Mouse (Mus musculus): Measurements from ENCODE around the gene Gm4881. TPM values are rescaled to one million over a fixed set of nuclear protein-coding genes. Genes with fewer than 3 reads are reported as not detected.

The Gm4881 gene
- polyA plus RNA-seq, 1 experiment from 2014 or later = 1.3 TPM

DNA sequence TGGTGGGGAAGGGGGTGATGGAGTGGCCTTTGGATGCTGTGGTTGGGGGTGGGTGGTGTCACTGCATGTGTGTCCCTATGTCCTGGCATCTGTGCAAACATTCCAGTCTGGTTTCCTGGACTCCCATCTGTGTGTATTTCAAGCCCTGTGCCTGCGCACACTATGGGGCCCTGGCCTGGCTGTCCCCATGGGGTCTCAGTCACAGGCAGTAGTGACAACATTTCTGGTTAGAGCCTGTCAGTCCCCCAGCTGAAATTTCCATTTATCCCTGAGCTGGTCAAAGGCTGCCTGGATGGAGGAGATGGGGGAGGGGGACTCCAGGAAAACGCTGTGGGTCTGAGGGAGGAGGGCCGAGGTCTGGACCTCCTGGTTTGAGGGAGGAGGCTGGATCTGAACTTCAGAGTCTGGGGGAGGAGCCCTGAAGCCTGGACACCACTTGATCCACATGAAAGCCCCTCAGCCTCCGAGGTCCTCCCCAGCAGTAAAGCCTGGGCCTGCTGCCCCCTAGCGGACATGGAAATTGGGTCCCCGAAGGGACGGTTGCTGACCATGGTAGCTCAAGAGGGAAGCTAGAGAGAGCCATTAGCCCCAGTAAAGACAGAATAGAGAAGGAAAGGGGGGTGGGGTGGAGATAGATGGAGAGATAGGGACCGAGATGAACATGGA lies 5.8 kb upstream of the Gm4881 start:
- Histone ChIP-seq H3K9ac (replicated peaks) (no peak overlapping the region), H3K4me2 (replicated peaks) (no peak overlapping the region), H3K27me3 (peaks cover 85% of the 10 kb centered on the region), H3K36me3 (no peaks in the 10 kb centered on the region), H3K9me3 (no peaks in the 10 kb centered on the region), H3K27ac (replicated peaks) (no peak overlapping the region), H3K4me3 (no peak overlapping the region), H3K4me1 (peaks cover 26% of the 10 kb centered on the region)
- 0 out of 2 replicates have a peak, but pooled peaks have one; percentile 19 for ATAC-seq (replicated peaks)
- 2% methylated on average over 8 of the region's 8 CpGs for WGBS

DNA sequence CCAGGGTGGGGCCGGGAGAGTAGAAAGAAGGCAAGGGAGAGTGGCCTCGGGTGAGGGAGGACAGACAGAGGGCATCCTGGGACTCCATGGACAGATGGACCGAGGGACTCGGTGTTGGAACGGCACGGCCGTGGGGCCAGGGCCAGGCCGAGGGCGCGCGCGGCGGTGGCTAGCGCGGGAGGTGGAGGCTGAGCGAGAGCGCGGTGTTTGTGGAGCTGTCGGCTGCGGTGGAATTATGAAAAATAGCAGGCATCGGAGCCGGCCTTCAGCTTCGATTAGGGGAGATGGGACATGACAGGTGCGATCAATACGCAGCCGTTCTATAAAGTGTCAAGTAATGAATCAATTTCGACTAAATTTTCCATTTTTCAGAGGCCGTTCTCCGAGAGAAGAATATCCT lies 4.5 kb upstream of the Gm4881 start:
- ATAC-seq (replicated peaks) = no peak
- peaks cover 23% of the 10 kb centered on the region for H3K4me1 ChIP-seq
- H3K9ac ChIP-seq (replicated peaks) = peak overlapping the region; percentile 29; the same call in 1 of the 2 replicates
- H3K36me3 ChIP-seq = no peaks in the 10 kb centered on the region
- no peaks in the 10 kb centered on the region for H3K9me3 ChIP-seq
- no peak overlapping the region for H3K27ac ChIP-seq (replicated peaks)
- 1% methylated on average over 29 of the region's 29 CpGs for WGBS
- peak overlapping the region; percentile 26; the same call in 1 of the 2 replicates for H3K4me2 ChIP-seq (replicated peaks)
- H3K27me3 ChIP-seq = peaks cover 95% of the 10 kb centered on the region
- H3K4me3 ChIP-seq = peak overlapping the region; percentile 22

DNA sequence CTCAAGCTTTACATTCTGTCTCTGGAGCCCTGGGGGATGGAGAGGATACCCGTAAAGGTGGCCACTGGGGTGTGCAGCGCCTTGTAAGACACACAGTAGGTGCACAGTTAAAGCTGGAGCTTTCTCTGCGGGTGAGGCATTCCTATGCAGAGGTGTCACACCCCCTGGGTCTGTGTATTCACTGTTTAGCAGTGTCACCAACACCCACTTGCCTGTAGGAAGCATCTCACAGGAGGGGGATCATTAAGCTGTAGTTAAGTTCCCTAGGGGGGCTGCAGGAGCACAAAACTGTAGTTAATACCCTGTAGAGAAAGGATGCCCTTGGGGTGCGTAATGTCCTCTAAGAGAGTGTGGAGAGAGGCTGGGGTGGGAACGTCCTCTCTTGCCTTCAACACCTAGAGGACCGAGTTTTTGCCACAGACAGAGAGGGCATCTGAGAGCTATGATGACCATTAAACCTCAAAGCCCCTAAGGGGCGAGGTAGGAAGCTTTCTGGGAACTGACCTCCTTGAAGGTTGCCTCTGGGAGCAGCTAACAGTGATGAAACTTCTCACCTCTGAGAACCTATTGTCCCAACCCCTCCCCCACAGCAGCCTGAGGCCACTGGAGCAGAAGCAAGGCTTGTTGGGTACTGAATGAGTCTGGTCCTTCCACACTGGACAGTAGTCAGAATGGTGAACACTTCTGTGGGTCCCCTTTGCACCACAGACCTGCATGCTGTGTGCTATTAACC lies 3.2 kb upstream of the Gm4881 start:
- no peak overlapping the region for H3K27ac ChIP-seq (replicated peaks)
- 6% methylated on average over 7 of the region's 7 CpGs for WGBS
- no peak overlapping the region for H3K4me2 ChIP-seq (replicated peaks)
- no peak for ATAC-seq (replicated peaks)
- no peak overlapping the region for H3K9ac ChIP-seq (replicated peaks)
- H3K27me3 ChIP-seq = peaks cover 97% of the 10 kb centered on the region
- no peak overlapping the region for H3K4me3 ChIP-seq
- peaks cover 26% of the 10 kb centered on the region for H3K4me1 ChIP-seq
- no peaks in the 10 kb centered on the region for H3K9me3 ChIP-seq
- no peaks in the 10 kb centered on the region for H3K36me3 ChIP-seq

DNA sequence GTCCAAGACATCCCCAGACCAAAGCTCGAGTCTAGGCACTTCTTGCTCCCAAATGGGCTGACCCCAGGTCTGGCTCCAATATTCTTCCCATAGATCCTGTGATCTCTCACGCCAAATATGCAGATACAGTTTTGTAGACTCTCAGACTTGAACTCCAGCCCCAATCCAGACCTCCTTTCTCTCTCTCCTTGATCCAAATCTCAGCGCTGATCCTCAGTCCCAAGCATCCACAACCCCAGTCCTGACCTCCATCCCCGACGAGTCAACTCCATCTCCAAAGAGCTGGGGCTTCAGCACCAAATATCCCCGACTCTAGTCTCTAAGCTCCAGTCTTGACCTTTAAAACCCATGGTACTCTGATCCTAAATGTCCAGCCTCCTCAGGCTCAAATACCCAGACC lies 653 bp downstream of the Gm4881 start:
- WGBS = 9% methylated on average over 6 of the region's 6 CpGs
- no peak overlapping the region; the same call in 1 of the 2 replicates for H3K4me3 ChIP-seq
- H3K4me2 ChIP-seq (replicated peaks) = no peak overlapping the region
- H3K27me3 ChIP-seq = peaks cover 83% of the 10 kb centered on the region
- no peak overlapping the region for H3K27ac ChIP-seq (replicated peaks)
- H3K9me3 ChIP-seq = no peaks in the 10 kb centered on the region
- H3K9ac ChIP-seq (replicated peaks) = no peak overlapping the region
- ATAC-seq (replicated peaks) = no peak
- peaks cover 13% of the 10 kb centered on the region for H3K4me1 ChIP-seq
- H3K36me3 ChIP-seq = no peaks in the 10 kb centered on the region

GRCm38 (mm10) chr7:24931651-24932050 lies 12.6 kb downstream of the Gm4881 start:
- H3K27me3 ChIP-seq = peaks cover 67% of the 10 kb centered on the region
- 1% methylated on average over 15 of the region's 15 CpGs for WGBS
- no peak overlapping the region for H3K27ac ChIP-seq (replicated peaks)
- no peaks in the 10 kb centered on the region for H3K9me3 ChIP-seq
- no peak for ATAC-seq (replicated peaks)
- no peak overlapping the region for H3K4me3 ChIP-seq
- no peak overlapping the region for H3K9ac ChIP-seq (replicated peaks)
- H3K4me2 ChIP-seq (replicated peaks) = no peak overlapping the region
- peaks cover 3% of the 10 kb centered on the region; the same call in 1 of the 2 replicates for H3K36me3 ChIP-seq
- peaks cover 19% of the 10 kb centered on the region for H3K4me1 ChIP-seq

GRCm38 (mm10) chr7:24930475-24930874 lies 13.8 kb downstream of the Gm4881 start:
- WGBS = 51% methylated on average over 6 of the region's 6 CpGs
- H3K4me3 ChIP-seq = no peak overlapping the region
- no peak for ATAC-seq (replicated peaks)
- no peak overlapping the region for H3K9ac ChIP-seq (replicated peaks)
- no peaks in the 10 kb centered on the region for H3K9me3 ChIP-seq
- H3K36me3 ChIP-seq = peaks cover 13% of the 10 kb centered on the region
- no peak overlapping the region for H3K27ac ChIP-seq (replicated peaks)
- H3K4me1 ChIP-seq = peaks cover 19% of the 10 kb centered on the region
- peaks cover 61% of the 10 kb centered on the region for H3K27me3 ChIP-seq
- H3K4me2 ChIP-seq (replicated peaks) = no peak overlapping the region

DNA sequence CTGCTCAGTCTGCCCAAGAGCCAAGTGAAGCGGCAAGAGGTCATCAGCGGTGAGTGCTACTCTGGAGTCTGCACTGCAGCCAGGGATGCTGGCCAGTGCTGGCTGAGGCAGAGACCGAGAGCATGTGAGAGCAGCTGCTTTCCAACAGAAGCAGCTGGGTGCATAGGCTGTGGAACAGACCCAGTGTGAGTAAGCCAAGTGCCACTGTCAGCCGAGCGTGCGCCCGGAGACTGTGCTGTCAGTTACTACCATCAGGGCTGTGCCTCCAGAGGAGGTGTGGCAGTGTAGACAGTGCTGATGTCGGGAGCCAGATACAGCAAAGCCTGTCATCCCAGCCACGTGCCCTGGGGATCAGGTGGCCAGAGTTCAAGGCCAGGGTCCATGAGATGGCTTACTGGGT lies 24.6 kb downstream of the Gm4881 start:
- H3K27ac ChIP-seq (replicated peaks) = no peak overlapping the region
- no peaks in the 10 kb centered on the region for H3K27me3 ChIP-seq
- H3K36me3 ChIP-seq = peaks cover 72% of the 10 kb centered on the region
- no peak overlapping the region for H3K4me2 ChIP-seq (replicated peaks)
- H3K4me3 ChIP-seq = no peak overlapping the region
- no peak for ATAC-seq (replicated peaks)
- H3K9ac ChIP-seq (replicated peaks) = no peak overlapping the region
- no peaks in the 10 kb centered on the region for H3K4me1 ChIP-seq
- H3K9me3 ChIP-seq = no peaks in the 10 kb centered on the region
- WGBS = 81% methylated on average over 9 of the region's 9 CpGs

DNA sequence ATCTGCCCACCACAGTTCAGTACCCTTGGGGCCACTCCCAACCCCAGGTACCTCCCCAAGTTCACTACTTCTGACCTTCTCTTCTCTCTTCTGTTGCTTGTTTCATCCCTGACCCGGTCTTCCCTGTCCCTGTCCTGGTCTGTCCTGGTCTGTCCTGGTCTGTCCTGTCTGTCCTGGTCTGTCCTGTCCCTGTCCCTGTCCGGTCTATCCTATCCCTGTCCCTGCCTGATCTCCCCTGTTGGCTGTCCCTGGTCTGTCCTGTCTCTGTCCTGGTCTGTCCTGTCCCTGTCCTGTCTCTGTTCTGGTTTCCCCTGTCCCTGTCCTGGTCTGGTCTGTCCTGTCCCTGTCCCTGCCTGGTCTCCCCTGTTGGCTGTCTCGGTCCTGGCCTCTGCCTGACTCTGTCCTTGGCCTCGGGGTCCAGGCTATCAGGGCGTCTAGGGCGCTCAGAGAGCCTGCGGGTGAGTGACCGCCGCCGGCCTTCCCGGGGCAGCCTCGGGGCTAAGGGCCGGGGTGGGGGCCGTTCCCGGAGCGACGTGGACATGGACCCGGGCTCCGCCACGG lies 25.5 kb downstream of the Gm4881 start:
- H3K27me3 ChIP-seq = no peaks in the 10 kb centered on the region
- no peak overlapping the region for H3K27ac ChIP-seq (replicated peaks)
- 0 out of 2 replicates have a peak, but pooled peaks have one; percentile 38 for ATAC-seq (replicated peaks)
- H3K4me1 ChIP-seq = no peaks in the 10 kb centered on the region
- H3K9ac ChIP-seq (replicated peaks) = no peak overlapping the region
- H3K36me3 ChIP-seq = peaks cover 63% of the 10 kb centered on the region
- H3K4me2 ChIP-seq (replicated peaks) = no peak overlapping the region
- 90% methylated on average over 20 of the region's 20 CpGs for whole genome bisulfite sequencing
- H3K9me3 ChIP-seq = no peaks in the 10 kb centered on the region
- H3K4me3 ChIP-seq = no peak overlapping the region

DNA sequence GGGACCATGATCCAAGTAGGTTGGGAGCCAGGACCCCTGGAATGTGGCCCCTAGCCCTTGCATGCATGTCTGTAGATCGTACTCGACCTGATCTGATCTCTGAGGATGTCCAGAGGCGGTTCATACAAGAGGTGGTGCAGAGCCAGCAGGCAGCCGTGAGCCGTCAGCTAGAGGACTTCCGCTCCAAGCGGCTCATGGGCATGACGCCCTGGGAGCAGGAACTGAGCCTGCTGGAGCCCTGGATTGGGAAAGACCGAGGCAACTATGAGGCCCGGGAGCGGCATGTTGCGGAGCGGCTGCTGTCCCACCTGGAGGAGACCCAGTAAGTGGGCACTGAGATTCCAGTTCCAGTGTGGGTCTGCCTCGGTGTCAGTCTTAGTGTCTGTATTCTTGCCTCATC lies 31.8 kb downstream of the Gm4881 start:
- H3K4me3 ChIP-seq = no peak overlapping the region
- H3K4me2 ChIP-seq (replicated peaks) = no peak overlapping the region
- no peak overlapping the region for H3K9ac ChIP-seq (replicated peaks)
- H3K36me3 ChIP-seq = peaks cover 40% of the 10 kb centered on the region
- H3K9me3 ChIP-seq = no peaks in the 10 kb centered on the region
- H3K27me3 ChIP-seq = no peaks in the 10 kb centered on the region
- no peaks in the 10 kb centered on the region for H3K4me1 ChIP-seq
- ATAC-seq (replicated peaks) = no peak
- WGBS = 94% methylated on average over 14 of the region's 14 CpGs
- H3K27ac ChIP-seq (replicated peaks) = no peak overlapping the region

DNA sequence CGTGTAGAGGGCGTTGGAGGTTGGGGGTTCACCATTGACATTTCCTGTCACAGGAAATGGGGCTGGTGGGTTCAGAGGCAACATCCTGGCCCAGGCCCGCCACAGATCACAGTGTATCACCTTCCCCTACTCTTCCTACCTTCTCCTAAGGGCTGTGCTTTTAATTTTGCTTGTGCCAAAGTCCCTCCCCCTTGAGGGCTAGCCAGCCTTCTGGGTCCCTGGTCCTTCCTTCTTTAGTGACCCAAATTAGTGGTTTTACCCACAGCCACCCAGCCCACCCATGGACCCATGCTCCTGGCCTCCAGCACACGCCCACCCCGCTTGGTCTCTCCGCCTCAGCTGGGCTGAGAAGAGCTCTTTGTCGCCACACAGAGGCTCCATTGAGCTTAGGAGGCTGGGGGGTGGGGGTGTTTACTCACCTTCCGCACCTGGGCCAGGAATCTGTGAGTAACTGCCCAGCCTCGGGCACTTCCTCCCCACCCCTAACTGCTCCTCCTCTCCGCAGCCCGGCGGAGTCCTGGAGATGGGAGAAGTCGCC lies 37.0 kb downstream of the Gm4881 start:
- Histone ChIP-seq H3K27me3 (no peaks in the 10 kb centered on the region), H3K4me1 (peaks cover 28% of the 10 kb centered on the region), H3K4me2 (replicated peaks) (no peak overlapping the region), H3K4me3 (no peak overlapping the region), H3K9me3 (no peaks in the 10 kb centered on the region), H3K36me3 (peaks cover 17% of the 10 kb centered on the region), H3K27ac (replicated peaks) (no peak overlapping the region), H3K9ac (replicated peaks) (no peak overlapping the region)
- 35% methylated on average over 13 of the region's 13 CpGs for WGBS
- ATAC-seq (replicated peaks) = no peak

GRCm38 (mm10) chr7:24906551-24906950 lies 37.7 kb downstream of the Gm4881 start:
- Histone ChIP-seq H3K36me3 (peaks cover 15% of the 10 kb centered on the region), H3K4me2 (replicated peaks) (no peak overlapping the region), H3K4me1 (peaks cover 28% of the 10 kb centered on the region), H3K27ac (replicated peaks) (no peak overlapping the region), H3K4me3 (no peak overlapping the region), H3K27me3 (no peaks in the 10 kb centered on the region), H3K9ac (replicated peaks) (no peak overlapping the region), H3K9me3 (no peaks in the 10 kb centered on the region)
- 47% methylated on average over 6 of the region's 6 CpGs for WGBS
- ATAC-seq (replicated peaks) = no peak

- H3K9ac ChIP-seq (replicated peaks) = peak overlapping the region; percentile 35; the same call in 1 of the 2 replicates
- peak overlapping the region; percentile 68 for H3K4me3 ChIP-seq
- H3K27me3 ChIP-seq = no peaks in the 10 kb centered on the region
- H3K27ac ChIP-seq (replicated peaks) = no peak overlapping the region
- no peaks in the 10 kb centered on the region for H3K9me3 ChIP-seq
- peaks cover 28% of the 10 kb centered on the region for H3K4me1 ChIP-seq
- H3K4me2 ChIP-seq (replicated peaks) = peak overlapping the region; percentile 74
- 22% methylated on average over 3 of the region's 3 CpGs for WGBS
- H3K36me3 ChIP-seq = peaks cover 15% of the 10 kb centered on the region
- ATAC-seq (replicated peaks) = no peak
These were observed 39.4 kb downstream of the Gm4881 start for GRCm38 (mm10) chr7:24904936-24905335.

Data from forebrain, embryonic 15.5 days (tissue).